Mouse (Mus musculus): ENCODE measurements around the gene Prom1. TPM values are rescaled to one million over a fixed set of nuclear protein-coding genes. Genes with fewer than 3 reads are reported as not detected.
"Not testable (repeated sequence)": the region's sequence is repeated elsewhere in the genome, so short reads cannot be mapped to it uniquely, and the experiment has no call there.

Gene Prom1
- 52.3 and 52.7 TPM in 2 replicates for polyA plus RNA-seq (2015; fragmentation: Nextera tagmentation; extraction: Ambion mirVana)

DNA sequence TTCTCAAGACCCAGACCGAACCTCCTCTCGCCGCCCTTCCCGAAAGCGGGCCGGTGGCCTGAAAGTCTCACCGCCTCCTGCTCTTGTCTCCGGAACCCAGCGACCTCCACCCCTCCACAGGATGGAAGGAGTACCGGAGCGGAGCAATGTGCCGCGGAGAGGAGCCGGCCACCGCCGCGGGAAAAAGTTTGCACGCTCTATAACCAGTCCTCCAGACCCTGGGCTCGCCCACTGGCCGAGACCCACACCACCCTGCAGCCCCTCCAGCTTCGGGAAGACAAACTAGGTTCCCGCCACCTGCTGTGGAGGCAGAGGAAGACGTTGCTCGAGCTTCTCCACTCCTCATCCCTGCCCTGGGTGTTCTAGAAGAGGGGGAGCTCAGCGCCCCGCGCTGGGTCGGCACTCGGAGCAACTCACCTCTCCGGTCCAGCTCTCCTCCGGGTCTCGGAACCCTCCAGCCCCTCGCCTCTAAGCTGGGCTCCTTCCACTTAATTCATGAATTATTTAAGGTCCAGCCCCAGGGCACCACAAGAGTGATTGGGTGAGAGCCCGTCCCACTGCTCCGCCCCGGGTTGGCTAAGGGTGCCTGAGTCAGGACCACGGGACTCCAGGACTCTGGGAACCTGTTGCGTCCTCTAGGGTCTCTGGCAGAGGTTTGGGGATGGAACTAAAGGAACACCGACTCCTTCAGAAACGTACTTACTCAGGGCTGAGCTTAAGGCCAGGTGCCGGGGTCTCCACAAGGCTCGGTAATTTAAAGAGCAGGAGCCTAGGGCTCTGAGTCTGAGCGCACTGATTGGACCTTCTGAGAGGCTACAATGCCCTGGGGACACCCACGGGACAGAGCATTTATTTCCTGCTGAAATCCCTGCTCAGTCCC lies at the start of gene Prom1:
Prom1 (minus strand) TSS at position 802 of the 880 bp plus-strand sequence.
- Histone ChIP-seq H3K4me1 (replicated peaks; ENCODE audit: control insufficient read depth, insufficient read depth) (peaks cover 2% of the 10 kb centered on the region; the same call in 1 of the 2 replicates), H3K9me3 (ENCODE audit: control insufficient read depth, low read length) (no peaks in the 10 kb centered on the region), H3K9ac (ENCODE audit: low read length) (peak within 1 kb of the TSS; percentile 70), H3K4me3 (ENCODE audit: low read depth, low read length) (peak within 1 kb of the TSS; percentile 65), H3K36me3 (ENCODE audit: control insufficient read depth, insufficient read depth, low read length) (no peaks in the 10 kb centered on the region), H3K4me2 (replicated peaks; ENCODE audit: low read depth) (peak within 1 kb of the TSS; percentile 95), H3K27me3 (ENCODE audit: control insufficient read depth, insufficient read depth, low read length) (no peaks in the 10 kb centered on the region), H3K27ac (replicated peaks) (peak within 1 kb of the TSS; percentile 70)
- DNase-seq (ENCODE audit: low spot score) (peak; percentile 80), ATAC-seq (ENCODE audit: low FRiP score, low TSS enrichment) (peak; percentile 74)
- WGBS, result 3% methylated on average over 44 of the region's 44 CpGs
- TF ChIP-seq CTCF (IDR thresholded peaks at IDR 0.05; ENCODE audit: low read depth) (no peak), EP300 (optimal IDR thresholded peaks at IDR 0.05) (no peak)

GRCm38 (mm10) chr5:44147732-44148131 lies 45.9 kb upstream of the Prom1 start:
- no peak for TF ChIP-seq EP300 (optimal IDR thresholded peaks at IDR 0.05)
- no peak for TF ChIP-seq CTCF (IDR thresholded peaks at IDR 0.05; ENCODE audit: low read depth)
- no peak overlapping the region for H3K4me2 ChIP-seq (replicated peaks; ENCODE audit: low read depth)
- no peak for DNase-seq (ENCODE audit: low spot score)
- WGBS, result 87% methylated on average over 3 of the region's 3 CpGs
- no peaks in the 10 kb centered on the region for H3K36me3 ChIP-seq (ENCODE audit: control insufficient read depth, insufficient read depth, low read length)
- ATAC-seq (ENCODE audit: low FRiP score, low TSS enrichment), result no peak
- H3K27me3 ChIP-seq (ENCODE audit: control insufficient read depth, insufficient read depth, low read length), result no peaks in the 10 kb centered on the region
- H3K9ac ChIP-seq (ENCODE audit: low read length), result no peak overlapping the region
- no peaks in the 10 kb centered on the region; the same call in 1 of the 2 replicates for H3K4me1 ChIP-seq (replicated peaks; ENCODE audit: control insufficient read depth, insufficient read depth)
- no peak overlapping the region for H3K27ac ChIP-seq (replicated peaks)
- H3K4me3 ChIP-seq (ENCODE audit: low read depth, low read length), result no peak overlapping the region
- H3K9me3 ChIP-seq (ENCODE audit: control insufficient read depth, low read length), result no peaks in the 10 kb centered on the region

- H3K4me1 ChIP-seq (replicated peaks; ENCODE audit: control insufficient read depth, insufficient read depth), result no peaks in the 10 kb centered on the region; the same call in 1 of the 2 replicates
- peak; percentile 31 for ATAC-seq (ENCODE audit: low FRiP score, low TSS enrichment)
- no peak overlapping the region for H3K9ac ChIP-seq (ENCODE audit: low read length)
- H3K27ac ChIP-seq (replicated peaks), result peak overlapping the region; percentile 53; the same call in 1 of the 2 replicates
- WGBS, result 46% methylated on average over 6 of the region's 6 CpGs
- TF ChIP-seq CTCF (IDR thresholded peaks at IDR 0.05; ENCODE audit: low read depth), result no peak
- no peak for TF ChIP-seq EP300 (optimal IDR thresholded peaks at IDR 0.05)
- no peak overlapping the region for H3K4me2 ChIP-seq (replicated peaks; ENCODE audit: low read depth)
- DNase-seq (ENCODE audit: low spot score), result peak; percentile 25
- H3K9me3 ChIP-seq (ENCODE audit: control insufficient read depth, low read length), result no peaks in the 10 kb centered on the region
- H3K4me3 ChIP-seq (ENCODE audit: low read depth, low read length), result no peak overlapping the region
- H3K36me3 ChIP-seq (ENCODE audit: control insufficient read depth, insufficient read depth, low read length), result no peaks in the 10 kb centered on the region
- no peaks in the 10 kb centered on the region for H3K27me3 ChIP-seq (ENCODE audit: control insufficient read depth, insufficient read depth, low read length)
Observed at GRCm38 (mm10) chr5:44146437-44147332, 44.9 kb upstream of the Prom1 start.

DNA sequence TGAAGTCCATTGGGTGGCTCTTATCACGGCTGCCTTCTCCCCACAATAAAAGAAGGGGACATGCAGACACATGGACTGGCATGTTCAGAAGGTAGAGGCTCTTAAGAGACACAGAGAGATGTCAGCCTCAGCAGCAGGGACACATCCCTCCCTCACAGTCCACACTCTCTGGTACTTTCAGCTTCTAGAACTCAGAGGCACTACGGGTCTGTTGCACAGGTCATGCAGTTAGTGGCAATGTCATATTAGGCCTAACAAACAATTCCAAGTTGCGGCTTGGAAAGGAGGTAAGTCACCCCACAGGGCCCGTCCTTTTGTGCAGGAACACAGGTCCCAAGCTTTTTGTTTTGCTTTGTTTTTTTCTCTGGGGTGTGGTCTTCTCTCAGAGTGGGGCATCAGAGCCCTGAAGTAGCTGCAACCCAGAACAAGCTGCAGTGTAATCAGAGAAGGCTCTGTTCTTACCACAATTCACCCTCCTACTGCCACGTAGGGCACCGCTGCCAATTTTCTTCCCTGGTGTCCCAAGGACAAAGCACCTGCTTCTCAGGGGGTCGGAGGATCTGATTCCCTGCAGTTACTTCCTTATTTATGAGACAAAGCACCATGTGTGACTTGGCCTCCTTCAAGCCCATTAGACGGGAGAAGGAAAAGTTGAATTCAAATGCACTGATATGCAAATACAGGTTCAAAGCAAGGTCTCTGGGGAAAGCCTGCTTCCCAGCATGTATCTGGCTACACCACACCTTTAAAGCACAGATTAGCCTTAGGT lies 41.8 kb upstream of the Prom1 start:
- Histone ChIP-seq H3K27ac (replicated peaks) (peak overlapping the region; percentile 76), H3K9me3 (ENCODE audit: control insufficient read depth, low read length) (no peaks in the 10 kb centered on the region), H3K9ac (ENCODE audit: low read length) (no peak overlapping the region), H3K4me2 (replicated peaks; ENCODE audit: low read depth) (no peak overlapping the region), H3K36me3 (ENCODE audit: control insufficient read depth, insufficient read depth, low read length) (no peaks in the 10 kb centered on the region), H3K27me3 (ENCODE audit: control insufficient read depth, insufficient read depth, low read length) (no peaks in the 10 kb centered on the region), H3K4me3 (ENCODE audit: low read depth, low read length) (no peak overlapping the region), H3K4me1 (replicated peaks; ENCODE audit: control insufficient read depth, insufficient read depth) (no peaks in the 10 kb centered on the region)
- ATAC-seq (ENCODE audit: low FRiP score, low TSS enrichment), result peak; percentile 91
- WGBS, result 43% methylated on average over 8 of the region's 8 CpGs
- DNase-seq (ENCODE audit: low spot score), result peak; percentile 76
- TF ChIP-seq EP300 (optimal IDR thresholded peaks at IDR 0.05), result no peak
- TF ChIP-seq CTCF (IDR thresholded peaks at IDR 0.05; ENCODE audit: low read depth), result no peak

- no peaks in the 10 kb centered on the region for H3K36me3 ChIP-seq (ENCODE audit: control insufficient read depth, insufficient read depth, low read length)
- no peaks in the 10 kb centered on the region for H3K4me1 ChIP-seq (replicated peaks; ENCODE audit: control insufficient read depth, insufficient read depth)
- ATAC-seq (ENCODE audit: low FRiP score, low TSS enrichment), result no peak
- H3K27me3 ChIP-seq (ENCODE audit: control insufficient read depth, insufficient read depth, low read length), result no peaks in the 10 kb centered on the region
- no peak overlapping the region for H3K27ac ChIP-seq (replicated peaks)
- TF ChIP-seq EP300 (optimal IDR thresholded peaks at IDR 0.05), result no peak
- no peak for TF ChIP-seq CTCF (IDR thresholded peaks at IDR 0.05; ENCODE audit: low read depth)
- no peak overlapping the region for H3K4me2 ChIP-seq (replicated peaks; ENCODE audit: low read depth)
- H3K9ac ChIP-seq (ENCODE audit: low read length), result no peak overlapping the region
- H3K9me3 ChIP-seq (ENCODE audit: control insufficient read depth, low read length), result no peaks in the 10 kb centered on the region
- 77% methylated on average over 4 of the region's 4 CpGs for WGBS
- H3K4me3 ChIP-seq (ENCODE audit: low read depth, low read length), result no peak overlapping the region
- DNase-seq (ENCODE audit: low spot score), result no peak
Observed at GRCm38 (mm10) chr5:44127487-44127886, 25.7 kb upstream of the Prom1 start.

GRCm38 (mm10) chr5:44126574-44126973 lies 24.7 kb upstream of the Prom1 start:
- 91% methylated on average over 8 of the region's 8 CpGs for WGBS
- H3K4me1 ChIP-seq (replicated peaks; ENCODE audit: control insufficient read depth, insufficient read depth); H3K4me2 ChIP-seq (replicated peaks; ENCODE audit: low read depth); H3K9ac ChIP-seq (ENCODE audit: low read length); ATAC-seq (ENCODE audit: low FRiP score, low TSS enrichment); H3K9me3 ChIP-seq (ENCODE audit: control insufficient read depth, low read length); H3K36me3 ChIP-seq (ENCODE audit: control insufficient read depth, insufficient read depth, low read length); DNase-seq (ENCODE audit: low spot score); H3K4me3 ChIP-seq (ENCODE audit: low read depth, low read length); H3K27ac ChIP-seq (replicated peaks); H3K27me3 ChIP-seq (ENCODE audit: control insufficient read depth, insufficient read depth, low read length): not testable (repeated sequence)

Measured in stomach, postnatal 0 days (tissue).